ENCODE assay signal across 10 mouse cellular contexts in the genomic region with DNA sequence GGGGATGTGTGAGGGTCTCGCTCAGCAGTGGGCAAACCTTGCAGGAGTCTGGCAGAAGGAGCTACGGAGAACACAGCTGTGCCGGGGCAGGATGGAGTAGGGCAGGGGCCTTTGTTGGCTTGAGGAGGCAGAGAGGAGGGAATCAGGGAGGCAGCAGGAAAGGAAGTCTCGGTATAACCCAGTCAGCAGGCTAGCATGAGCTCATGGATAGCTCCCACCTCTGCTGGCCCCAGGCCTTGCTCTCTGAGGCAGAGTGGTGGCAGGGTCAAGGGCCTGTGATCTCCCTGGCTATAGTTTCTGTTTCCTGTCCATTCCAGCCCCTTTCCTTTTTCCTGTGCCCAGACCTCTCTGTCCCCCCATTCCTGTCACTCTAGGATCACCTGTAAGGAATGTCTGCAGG. TPM values are rescaled to one million over a fixed set of nuclear protein-coding genes. Genes with fewer than 3 reads are reported as not detected.
DNase-seq lines count a peak whose midpoint lies in the region; ATAC-seq and TF ChIP-seq lines count a peak whose summit lies in the region.
"Had no signal": no experiment of that assay in that cellular context is flagged by ENCODE, and none has a peak within 500 bp of the region (broad histone marks: within the 10 kb centered on the region; RNA-seq: fewer than 3 reads in every experiment).

No protein-coding gene starts in this region.

- peak overlapping the region; percentile 22; the same call in 1 of the 2 replicates for H3K9ac ChIP-seq in lung, embryonic 15.5 days
- H3K9ac ChIP-seq in forebrain, postnatal 0 days: peak overlapping the region; percentile 10; the same call in 1 of the 2 replicates
- peak overlapping the region; percentile 13 for H3K9ac ChIP-seq in liver, embryonic 15.5 days

- 62% methylated on average over 4 of the region's 4 CpGs for WGBS in lung, embryonic 15.5 days
- WGBS in lung, adult 2 months: 31% methylated on average over 4 of the region's 4 CpGs
- 50% methylated on average over 4 of the region's 4 CpGs for WGBS in forebrain, postnatal 0 days
- 62% methylated on average over 4 of the region's 4 CpGs for WGBS in liver, embryonic 15.5 days (ENCODE audit: insufficient replicate concordance)

- peaks cover 65% of the 10 kb centered on the region for H3K4me1 ChIP-seq in lung, embryonic 15.5 days
- peaks cover 48% of the 10 kb centered on the region for H3K4me1 ChIP-seq in lung, adult 2 months (ENCODE audit: control insufficient read depth, insufficient read depth, low read length)
- no peaks in the 10 kb centered on the region; the same call in 1 of the 2 replicates for H3K4me1 ChIP-seq in forebrain, postnatal 0 days (ENCODE audit: insufficient read depth)
- peaks cover 79% of the 10 kb centered on the region for H3K4me1 ChIP-seq in liver, embryonic 15.5 days (replicated peaks)

- H3K27me3 ChIP-seq in lung, embryonic 15.5 days: no peaks in the 10 kb centered on the region
- no peaks in the 10 kb centered on the region for H3K27me3 ChIP-seq in forebrain, postnatal 0 days (ENCODE audit: insufficient read depth, low read length)
- H3K27me3 ChIP-seq in liver, embryonic 15.5 days: no peaks in the 10 kb centered on the region

- no peak overlapping the region for H3K4me3 ChIP-seq in lung, embryonic 15.5 days
- no peak overlapping the region for H3K4me3 ChIP-seq in lung, adult 2 months (replicated peaks; ENCODE audit: extremely low read depth, low read depth, low read length)
- H3K4me3 ChIP-seq in forebrain, postnatal 0 days (ENCODE audit: low read depth, low read length): no peak overlapping the region
- 0 out of 2 replicates have a peak overlapping the region, but pooled peaks have one; percentile 10 for H3K4me3 ChIP-seq in liver, embryonic 15.5 days (replicated peaks)

- H3K9me3 ChIP-seq in lung, embryonic 15.5 days: no peaks in the 10 kb centered on the region
- no peaks in the 10 kb centered on the region for H3K9me3 ChIP-seq in forebrain, postnatal 0 days (ENCODE audit: low read length)
- no peaks in the 10 kb centered on the region for H3K9me3 ChIP-seq in liver, embryonic 15.5 days (replicated peaks)

- H3K4me2 ChIP-seq in lung, embryonic 15.5 days: peak overlapping the region; percentile 15; the same call in 1 of the 2 replicates
- H3K4me2 ChIP-seq in forebrain, postnatal 0 days (ENCODE audit: low read depth): no peak overlapping the region
- peak overlapping the region; percentile 43 for H3K4me2 ChIP-seq in liver, embryonic 15.5 days

- DNase-seq in cerebellum, adult 9-11 months: peak; percentile 63
- DNase-seq in cerebellum, adult 11 months: no peak
- no peak for DNase-seq in lung, adult 2 months
- DNase-seq in forebrain, postnatal 0 days: no peak
- no peak for DNase-seq in thymus, postnatal 14 days
- DNase-seq in layer of hippocampus, adult 9-10 months (ENCODE audit: low spot score): no peak
- DNase-seq: embryo, embryonic 11 days had no signal

- TF ChIP-seq CTCF in lung, adult 2 months (IDR thresholded peaks at IDR 0.05; ENCODE audit: insufficient read depth, low read length): no peak
- no peak for TF ChIP-seq CTCF in forebrain, postnatal 0 days (IDR thresholded peaks at IDR 0.05; ENCODE audit: low read depth)

- no peak for ATAC-seq in lung, embryonic 15.5 days (ENCODE audit: borderline replicate concordance, extremely low read depth, low FRiP score, low TSS enrichment)
- ATAC-seq in forebrain, postnatal 0 days: no peak
- ATAC-seq in liver, embryonic 15.5 days (ENCODE audit: insufficient read depth): no peak

- no peak for TF ChIP-seq POLR2A in lung, adult 2 months (IDR thresholded peaks at IDR 0.05; ENCODE audit: borderline replicate concordance, extremely low read depth, low read depth, low read length)

- peaks cover 16% of the 10 kb centered on the region for H3K36me3 ChIP-seq in lung, embryonic 15.5 days
- H3K36me3 ChIP-seq in forebrain, postnatal 0 days (ENCODE audit: insufficient read depth): peaks cover 22% of the 10 kb centered on the region
- H3K36me3 ChIP-seq in liver, embryonic 15.5 days (replicated peaks): peaks cover 18% of the 10 kb centered on the region

- peak overlapping the region; percentile 63 for H3K27ac ChIP-seq in lung, embryonic 15.5 days
- H3K27ac ChIP-seq in forebrain, postnatal 0 days (ENCODE audit: low read depth, low read length): peak overlapping the region; percentile 66
- 0 out of 2 replicates have a peak overlapping the region, but pooled peaks have one; percentile 31 for H3K27ac ChIP-seq in liver, embryonic 15.5 days (replicated peaks)

RNA-seq across cellular contexts. Expression of a gene that starts 9.5 kb away (rescaled TPM):
- polyA plus RNA-seq in lung, embryonic 15.5 days (2015; fragmentation: Nextera tagmentation; extraction: Ambion mirVana): 45.4 and 47.0 TPM in 2 replicates
- 103 and 104 TPM in 2 replicates for polyA plus RNA-seq in lung, adult 2 months (2012; rRNA removed)
- total RNA-seq in forebrain, postnatal 0 days (2014; rRNA removed): 189 and 229 TPM in 2 replicates
- polyA plus RNA-seq in forebrain, postnatal 0 days (2015; fragmentation: Nextera tagmentation; extraction: Ambion mirVana): 110 and 130 TPM in 2 replicates
- polyA plus RNA-seq in liver, embryonic 15.5 days (2015; fragmentation: Nextera tagmentation; extraction: Ambion mirVana): 13.4 and 15.2 TPM in 2 replicates

RNA-seq across cellular contexts. Expression of a gene that starts 10.9 kb away (rescaled TPM):
- polyA plus RNA-seq in lung, embryonic 15.5 days (2015; fragmentation: Nextera tagmentation; extraction: Ambion mirVana): 26.4 and 28.8 TPM in 2 replicates
- polyA plus RNA-seq in lung, adult 2 months (2012; rRNA removed): 27.6 and 27.7 TPM in 2 replicates
- total RNA-seq in forebrain, postnatal 0 days (2014; rRNA removed): 6.3 and 8.5 TPM in 2 replicates
- 5.7 and 6.4 TPM in 2 replicates for polyA plus RNA-seq in forebrain, postnatal 0 days (2015; fragmentation: Nextera tagmentation; extraction: Ambion mirVana)
- 0.93 and 1.4 TPM in 2 replicates for polyA plus RNA-seq in liver, embryonic 15.5 days (2015; fragmentation: Nextera tagmentation; extraction: Ambion mirVana)
- polyA plus RNA-seq: C2C12 had no signal

RNA-seq across cellular contexts. Expression of a gene that starts 18.6 kb away (rescaled TPM):
- 48.4 and 49.9 TPM in 2 replicates for polyA plus RNA-seq in lung, embryonic 15.5 days (2015; fragmentation: Nextera tagmentation; extraction: Ambion mirVana)
- polyA plus RNA-seq in lung, adult 2 months (2012; rRNA removed): 30.5 and 36.7 TPM in 2 replicates
- total RNA-seq in forebrain, postnatal 0 days (2014; rRNA removed): 24.2 and 43.4 TPM in 2 replicates
- 19.9 and 24.2 TPM in 2 replicates for polyA plus RNA-seq in forebrain, postnatal 0 days (2015; fragmentation: Nextera tagmentation; extraction: Ambion mirVana)
- 24.3 and 29.5 TPM in 2 replicates for polyA plus RNA-seq in liver, embryonic 15.5 days (2015; fragmentation: Nextera tagmentation; extraction: Ambion mirVana)

RNA-seq across cellular contexts. Expression of a gene that starts 26.2 kb away (rescaled TPM):
- polyA plus RNA-seq in lung, embryonic 15.5 days (2015; fragmentation: Nextera tagmentation; extraction: Ambion mirVana): 17.8 and 18.3 TPM in 2 replicates
- 39.9 and 44.0 TPM in 2 replicates for polyA plus RNA-seq in lung, adult 2 months (2012; rRNA removed)
- 2.4 and 3.9 TPM in 2 replicates for total RNA-seq in forebrain, postnatal 0 days (2014; rRNA removed)
- 3.3 and 3.4 TPM in 2 replicates for polyA plus RNA-seq in forebrain, postnatal 0 days (2015; fragmentation: Nextera tagmentation; extraction: Ambion mirVana)
- 4.0 and 5.0 TPM in 2 replicates for polyA plus RNA-seq in liver, embryonic 15.5 days (2015; fragmentation: Nextera tagmentation; extraction: Ambion mirVana)

RNA-seq across cellular contexts. Expression of a gene that starts 35.5 kb away (rescaled TPM):
- 60.7 and 66.5 TPM in 2 replicates for polyA plus RNA-seq in lung, embryonic 15.5 days (2015; fragmentation: Nextera tagmentation; extraction: Ambion mirVana)
- polyA plus RNA-seq in lung, adult 2 months (2012; rRNA removed): 86.4 and 104 TPM in 2 replicates
- 43.3 and 44.6 TPM in 2 replicates for total RNA-seq in forebrain, postnatal 0 days (2014; rRNA removed)
- polyA plus RNA-seq in forebrain, postnatal 0 days (2015; fragmentation: Nextera tagmentation; extraction: Ambion mirVana): 22.8 and 24.8 TPM in 2 replicates
- polyA plus RNA-seq in liver, embryonic 15.5 days (2015; fragmentation: Nextera tagmentation; extraction: Ambion mirVana): 24.0 and 27.3 TPM in 2 replicates
